21 mouse cellular contexts compared by ENCODE assay signal in the genomic region with DNA sequence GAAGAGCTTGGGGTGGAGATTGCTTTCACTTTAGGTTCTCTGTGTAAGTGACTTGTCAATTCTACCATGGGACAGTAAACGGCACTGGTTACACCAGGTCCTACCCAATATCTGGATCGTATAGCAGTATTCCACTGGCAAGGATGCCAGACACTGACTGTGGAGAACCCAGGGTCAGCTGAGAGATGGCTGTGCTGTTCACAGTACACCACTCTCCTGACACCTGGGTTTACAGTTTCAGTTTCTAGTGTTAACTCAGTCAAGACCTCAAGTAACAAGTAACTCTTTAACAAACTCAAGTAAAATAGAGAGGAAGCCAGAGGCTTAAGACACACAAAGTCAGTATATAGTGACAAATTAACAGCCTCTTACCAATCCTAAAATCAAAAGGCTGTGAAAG. TPM values are rescaled to one million over a fixed set of nuclear protein-coding genes. Genes with fewer than 3 reads are reported as not detected.
DNase-seq lines count a peak whose midpoint lies in the region; ATAC-seq and TF ChIP-seq lines count a peak whose summit lies in the region.
"Had no signal": no experiment of that assay in that cellular context is flagged by ENCODE, and none has a peak within 500 bp of the region (broad histone marks: within the 10 kb centered on the region; RNA-seq: fewer than 3 reads in every experiment).

No protein-coding gene starts in this region.

- H3K9ac ChIP-seq in heart, adult 2 months (ENCODE audit: low read depth, low read length) = no peak overlapping the region
- H3K9ac ChIP-seq in kidney, embryonic 16.5 days (replicated peaks; ENCODE audit: low read length) = no peak overlapping the region
- H3K9ac ChIP-seq in kidney, embryonic 14.5 days (ENCODE audit: low read depth, low read length) = no peak overlapping the region
- no peak overlapping the region for H3K9ac ChIP-seq in stomach, postnatal 0 days (ENCODE audit: low read length)
- H3K9ac ChIP-seq: forebrain, embryonic 13.5 days; forebrain, postnatal 0 days; heart, embryonic 15.5 days; hindbrain, embryonic 13.5 days had no signal

- TF ChIP-seq CTCF in heart, adult 2 months (IDR thresholded peaks at IDR 0.05) = no peak
- no peak for TF ChIP-seq CTCF in stomach, postnatal 0 days (IDR thresholded peaks at IDR 0.05; ENCODE audit: low read depth)

- H3K79me2 ChIP-seq in heart, adult 2 months (replicated peaks; ENCODE audit: control insufficient read depth, insufficient read depth, low read length) = peaks cover 2% of the 10 kb centered on the region; the same call in 1 of the 2 replicates

- no peak overlapping the region for H3K4me3 ChIP-seq in heart, adult 2 months
- no peak overlapping the region for H3K4me3 ChIP-seq in kidney, embryonic 16.5 days (ENCODE audit: low read length)
- no peak overlapping the region for H3K4me3 ChIP-seq in kidney, embryonic 14.5 days (ENCODE audit: low read length)
- H3K4me3 ChIP-seq in stomach, postnatal 0 days (ENCODE audit: low read depth, low read length) = no peak overlapping the region
- H3K4me3 ChIP-seq: embryonic facial prominence, embryonic 10.5 days; forebrain, embryonic 13.5 days; heart, embryonic 15.5 days; hindbrain, embryonic 13.5 days had no signal

- H3K4me2 ChIP-seq in kidney, embryonic 16.5 days (replicated peaks; ENCODE audit: low read depth, low read length) = no peak overlapping the region
- no peak overlapping the region for H3K4me2 ChIP-seq in kidney, embryonic 14.5 days (replicated peaks; ENCODE audit: low read depth, low read length)
- H3K4me2 ChIP-seq in stomach, postnatal 0 days (replicated peaks; ENCODE audit: low read depth) = no peak overlapping the region
- H3K4me2 ChIP-seq: forebrain, embryonic 13.5 days; heart, embryonic 11.5 days; heart, embryonic 15.5 days; hindbrain, embryonic 13.5 days had no signal

- no peaks in the 10 kb centered on the region; the same call in 1 of the 2 replicates for H3K36me3 ChIP-seq in heart, adult 2 months (ENCODE audit: control insufficient read depth, insufficient read depth, low read length)
- no peaks in the 10 kb centered on the region for H3K36me3 ChIP-seq in kidney, embryonic 16.5 days (ENCODE audit: insufficient read depth, low read length)
- no peaks in the 10 kb centered on the region for H3K36me3 ChIP-seq in kidney, embryonic 14.5 days (ENCODE audit: control insufficient read depth, insufficient read depth, low read length)
- H3K36me3 ChIP-seq in stomach, postnatal 0 days (ENCODE audit: control insufficient read depth, insufficient read depth, low read length) = no peaks in the 10 kb centered on the region
- H3K36me3 ChIP-seq: embryonic facial prominence, embryonic 10.5 days; heart, embryonic 15.5 days; hindbrain, embryonic 13.5 days had no signal

- intact Hi-C loops in heart, adult 2 months (cut with DNase I) = no loop called here

- WGBS in heart, adult 2 months = 66% methylated on average over 2 of the region's 2 CpGs
- WGBS in kidney, embryonic 16.5 days = 43% methylated on average over 2 of the region's 2 CpGs
- WGBS in kidney, embryonic 14.5 days = 62% methylated on average over 2 of the region's 2 CpGs
- WGBS in stomach, postnatal 0 days = 60% methylated on average over 2 of the region's 2 CpGs

- no peak for TF ChIP-seq POLR2A in heart, adult 2 months (IDR thresholded peaks at IDR 0.05; ENCODE audit: insufficient read depth, low read depth, low read length)

- no peaks in the 10 kb centered on the region for H3K9me3 ChIP-seq in kidney, embryonic 16.5 days (ENCODE audit: low read length)
- no peaks in the 10 kb centered on the region for H3K9me3 ChIP-seq in kidney, embryonic 14.5 days (ENCODE audit: control insufficient read depth, low read length)
- no peaks in the 10 kb centered on the region for H3K9me3 ChIP-seq in stomach, postnatal 0 days (ENCODE audit: control insufficient read depth, low read length)
- H3K9me3 ChIP-seq: embryonic facial prominence, embryonic 10.5 days; forebrain, embryonic 13.5 days; heart, embryonic 15.5 days; hindbrain, embryonic 13.5 days had no signal

- ATAC-seq in kidney, embryonic 16.5 days (ENCODE audit: low FRiP score, low TSS enrichment) = peak; percentile 59; the same call in 1 of the 2 replicates
- no peak for ATAC-seq in kidney, embryonic 14.5 days (ENCODE audit: low FRiP score, low TSS enrichment)
- ATAC-seq in stomach, postnatal 0 days (ENCODE audit: low FRiP score, low TSS enrichment) = 0 out of 2 replicates have a peak, but pooled peaks have one; percentile 24
- ATAC-seq: forebrain, embryonic 13.5 days had no signal

- no peaks in the 10 kb centered on the region for H3K27me3 ChIP-seq in heart, adult 2 months (ENCODE audit: control insufficient read depth, insufficient read depth, low read length)
- no peaks in the 10 kb centered on the region for H3K27me3 ChIP-seq in kidney, embryonic 16.5 days (ENCODE audit: insufficient read depth, low read length)
- no peaks in the 10 kb centered on the region for H3K27me3 ChIP-seq in kidney, embryonic 14.5 days (ENCODE audit: control insufficient read depth, insufficient read depth, low read length)
- H3K27me3 ChIP-seq in stomach, postnatal 0 days (ENCODE audit: control insufficient read depth, insufficient read depth, low read length) = no peaks in the 10 kb centered on the region
- H3K27me3 ChIP-seq: forebrain, embryonic 13.5 days; heart, embryonic 15.5 days; hindbrain, embryonic 13.5 days had no signal

- no peak overlapping the region for H3K27ac ChIP-seq in heart, adult 2 months
- peak overlapping the region; percentile 29; the same call in 1 of the 2 replicates for H3K27ac ChIP-seq in kidney, embryonic 16.5 days (ENCODE audit: low read length)
- no peak overlapping the region for H3K27ac ChIP-seq in kidney, embryonic 14.5 days (ENCODE audit: low read depth, low read length)
- H3K27ac ChIP-seq in stomach, postnatal 0 days (replicated peaks) = no peak overlapping the region
- H3K27ac ChIP-seq: embryonic facial prominence, embryonic 10.5 days; forebrain, embryonic 13.5 days; heart, embryonic 15.5 days; hindbrain, embryonic 13.5 days had no signal

- DNase-seq in heart, adult 11 months = peak; percentile 12
- DNase-seq in heart, adult 2 months = no peak
- DNase-seq in retina, postnatal 1 day = peak; percentile 5
- DNase-seq in retina, embryonic 14.5 days (ENCODE audit: low spot score) = no peak
- DNase-seq in stomach, postnatal 0 days (ENCODE audit: low spot score) = no peak
- no peak for DNase-seq in lung, postnatal 14 days
- DNase-seq: adrenal gland, adult 2 months; adrenal gland, postnatal 25 days; cerebellum, adult 18-20 months; cerebellum, adult 9-11 months; forebrain, postnatal 0 days; gastrocnemius, postnatal 36 days; heart, adult 18-20 months; heart, postnatal 14 days had no signal

- H3K4me1 ChIP-seq in heart, adult 2 months (ENCODE audit: control insufficient read depth, insufficient read depth, low read length) = peaks cover 4% of the 10 kb centered on the region
- H3K4me1 ChIP-seq in kidney, embryonic 16.5 days (ENCODE audit: insufficient read depth, low read length) = 0 out of 2 replicates have a peak, but pooled peaks cover 2% of the 10 kb centered on the region
- no peaks in the 10 kb centered on the region for H3K4me1 ChIP-seq in kidney, embryonic 14.5 days (ENCODE audit: control insufficient read depth, insufficient read depth, low read length)
- H3K4me1 ChIP-seq in stomach, postnatal 0 days (replicated peaks; ENCODE audit: control insufficient read depth, insufficient read depth) = no peaks in the 10 kb centered on the region
- H3K4me1 ChIP-seq: embryonic facial prominence, embryonic 10.5 days; forebrain, embryonic 13.5 days; heart, embryonic 15.5 days; hindbrain, embryonic 13.5 days had no signal

- no peak for TF ChIP-seq EP300 in heart, adult 2 months (IDR thresholded peaks at IDR 0.05; ENCODE audit: insufficient read depth, low read depth, low read length)
- no peak for TF ChIP-seq EP300 in stomach, postnatal 0 days (optimal IDR thresholded peaks at IDR 0.05)

RNA-seq across cellular contexts. Expression of gene Ralgapa2, which starts 54.6 kb away (rescaled TPM):
- total RNA-seq in heart, adult 2 months (2021) = 10 to 100 TPM; 36.7 to 41.3 TPM
- polyA plus RNA-seq in heart, adult 2 months (2012; rRNA removed) = 14.5 and 25.3 TPM in 2 replicates
- polyA plus RNA-seq in kidney, embryonic 16.5 days (2015; fragmentation: Nextera tagmentation; extraction: Ambion mirVana) = 6.8 and 8.0 TPM in 2 replicates
- polyA plus RNA-seq in kidney, embryonic 14.5 days (2014; fragmentation: Nextera tagmentation; extraction: Ambion mirVana) = 5.8 and 8.5 TPM in 2 replicates
- 3.1 and 3.3 TPM in 2 replicates for polyA plus RNA-seq in stomach, postnatal 0 days (2015; fragmentation: Nextera tagmentation; extraction: Ambion mirVana)

Comparison
In these comparisons a context has a peak if more than half of its experiments do, and no peak if none do; other contexts are left out.
1. DNase-seq: peak in heart, adult 11 months (single experiment) and retina, postnatal 1 day (single experiment); none in heart, adult 2 months (0 of 2), retina, embryonic 14.5 days (single experiment), stomach, postnatal 0 days (single experiment) and lung, postnatal 14 days (single experiment).